ENCODE assay signal across 7 mouse cellular contexts in genomic region chr1:86007778-86008177, GRCm38 (mm10). TPM values are rescaled to one million over a fixed set of nuclear protein-coding genes. Genes with fewer than 3 reads are reported as not detected.
DNase-seq lines count a peak whose midpoint lies in the region; ATAC-seq and TF ChIP-seq lines count a peak whose summit lies in the region.

No protein-coding gene starts in this region.

- peak; percentile 89 for DNase-seq in adrenal gland, adult 2 months
- DNase-seq in embryo, embryonic 11.5 days (ENCODE audit: low read depth, low spot score): peak; percentile 82
- DNase-seq in heart, adult 18-20 months: peak; percentile 82 to 91
- peak; percentile 83 for DNase-seq in kidney, adult 18-20 months
- DNase-seq in limb, embryonic 10.5 days (ENCODE audit: low spot score): peak; percentile 91
- DNase-seq in midbrain, embryonic 14.5 days: peak; percentile 98
- DNase-seq in spleen, adult 2 months (ENCODE audit: low read depth in 1 of 2, low spot score in 2 of 2): peak; percentile 47 to 79

- WGBS in limb, embryonic 10.5 days: 5% methylated on average over 7 of the region's 7 CpGs
- 2% methylated on average over 7 of the region's 7 CpGs for WGBS in midbrain, embryonic 14.5 days
- WGBS in spleen, adult 2 months: 14% methylated on average over 7 of the region's 7 CpGs

- TF ChIP-seq POLR2A in spleen, adult 2 months (IDR thresholded peaks at IDR 0.05; ENCODE audit: low read depth, low read length): no peak

- no peaks in the 10 kb centered on the region for H3K36me3 ChIP-seq in limb, embryonic 10.5 days
- H3K36me3 ChIP-seq in midbrain, embryonic 14.5 days (ENCODE audit: control insufficient read depth, insufficient read depth, low read length): no peaks in the 10 kb centered on the region
- H3K36me3 ChIP-seq in spleen, adult 2 months (ENCODE audit: control insufficient read depth, insufficient read depth, low read length): no peaks in the 10 kb centered on the region

- no peaks in the 10 kb centered on the region for H3K9me3 ChIP-seq in limb, embryonic 10.5 days (replicated peaks)
- H3K9me3 ChIP-seq in midbrain, embryonic 14.5 days (ENCODE audit: control insufficient read depth, low read length): no peaks in the 10 kb centered on the region

- H3K4me3 ChIP-seq in limb, embryonic 10.5 days: no peak overlapping the region
- H3K4me3 ChIP-seq in midbrain, embryonic 14.5 days (replicated peaks; ENCODE audit: low read depth, low read length): no peak overlapping the region
- H3K4me3 ChIP-seq in spleen, adult 2 months (ENCODE audit: extremely low read depth, insufficient read depth, insufficient read length): no peak overlapping the region

- H3K9ac ChIP-seq in midbrain, embryonic 14.5 days (replicated peaks; ENCODE audit: low read length): no peak overlapping the region

- H3K27ac ChIP-seq in limb, embryonic 10.5 days: no peak overlapping the region
- H3K27ac ChIP-seq in midbrain, embryonic 14.5 days (replicated peaks; ENCODE audit: low read depth, low read length): no peak overlapping the region
- H3K27ac ChIP-seq in spleen, adult 2 months (ENCODE audit: insufficient read depth, low read length): no peak overlapping the region

- H3K4me1 ChIP-seq in limb, embryonic 10.5 days: no peaks in the 10 kb centered on the region
- H3K4me1 ChIP-seq in midbrain, embryonic 14.5 days (ENCODE audit: control insufficient read depth, insufficient read depth, low read length): no peaks in the 10 kb centered on the region
- H3K4me1 ChIP-seq in spleen, adult 2 months (ENCODE audit: control insufficient read depth, insufficient read depth, insufficient read length): peaks cover 3% of the 10 kb centered on the region; the same call in 1 of the 2 replicates

- TF ChIP-seq CTCF in spleen, adult 2 months (IDR thresholded peaks at IDR 0.05; ENCODE audit: extremely low read depth, insufficient read depth, insufficient read length, insufficient replicate concordance): peak; percentile 80; the same call in 1 of the 2 replicates

- H3K4me2 ChIP-seq in midbrain, embryonic 14.5 days (ENCODE audit: low read length): no peak overlapping the region

- ATAC-seq in midbrain, embryonic 14.5 days (ENCODE audit: low FRiP score, low TSS enrichment): peak; percentile 77; the same call in 1 of the 2 replicates

- H3K27me3 ChIP-seq in limb, embryonic 10.5 days (ENCODE audit: low read depth, poor library complexity, severe bottlenecking): no peaks in the 10 kb centered on the region; the same call in 1 of the 2 replicates
- H3K27me3 ChIP-seq in midbrain, embryonic 14.5 days (ENCODE audit: control insufficient read depth, insufficient read depth, low read length): no peaks in the 10 kb centered on the region
- H3K27me3 ChIP-seq in spleen, adult 2 months (ENCODE audit: control insufficient read depth, insufficient read depth, low read length): no peaks in the 10 kb centered on the region

RNA-seq across cellular contexts. Expression of gene Spata3, which starts 8.8 kb away (rescaled TPM):
- not detected for total RNA-seq in adrenal gland, adult 2 months (2021)
- not detected in 2 replicates for polyA plus RNA-seq in adrenal gland, adult 2 months (2012; rRNA removed)
- not detected for total RNA-seq in heart, adult 18-20 months (2021)
- not detected in 2 replicates for polyA plus RNA-seq in limb, embryonic 10.5 days (2016; fragmentation: Nextera tagmentation; extraction: Ambion mirVana)
- 0.32 and 0.34 TPM in 2 replicates for polyA plus RNA-seq in midbrain, embryonic 14.5 days (2014; fragmentation: Nextera tagmentation; extraction: Ambion mirVana)
- polyA plus RNA-seq in spleen, adult 2 months (2012; rRNA removed): not detected in 2 replicates

RNA-seq across cellular contexts. Expression of gene 2810459M11Rik, which starts 37.9 kb away (rescaled TPM):
- under 1 TPM; 0.12 to 0.21 TPM for total RNA-seq in adrenal gland, adult 2 months (2021)
- polyA plus RNA-seq in adrenal gland, adult 2 months (2012; rRNA removed): 0.07 and 0.25 TPM in 2 replicates
- not detected for total RNA-seq in heart, adult 18-20 months (2021)
- 0.19 and 0.28 TPM in 2 replicates for polyA plus RNA-seq in limb, embryonic 10.5 days (2016; fragmentation: Nextera tagmentation; extraction: Ambion mirVana)
- polyA plus RNA-seq in midbrain, embryonic 14.5 days (2014; fragmentation: Nextera tagmentation; extraction: Ambion mirVana): 7.0 and 7.3 TPM in 2 replicates
- polyA plus RNA-seq in spleen, adult 2 months (2012; rRNA removed): 0.07 TPM in 1 of 2 replicates, not detected in the other

RNA-seq across cellular contexts. Expression of gene Gpr55, which starts 47.0 kb away (rescaled TPM):
- total RNA-seq in adrenal gland, adult 2 months (2021): 1 to 10 TPM; 4.3 to 4.4 TPM
- 0.98 and 1.2 TPM in 2 replicates for polyA plus RNA-seq in adrenal gland, adult 2 months (2012; rRNA removed)
- total RNA-seq in heart, adult 18-20 months (2021): under 1 TPM in 1 of 2 experiments, not detected in 1; 0.10 TPM
- polyA plus RNA-seq in limb, embryonic 10.5 days (2016; fragmentation: Nextera tagmentation; extraction: Ambion mirVana): not detected in 2 replicates
- polyA plus RNA-seq in midbrain, embryonic 14.5 days (2014; fragmentation: Nextera tagmentation; extraction: Ambion mirVana): 0.05 and 0.11 TPM in 2 replicates
- 1.2 and 2.1 TPM in 2 replicates for polyA plus RNA-seq in spleen, adult 2 months (2012; rRNA removed)

RNA-seq across cellular contexts. Expression of gene Psmd1, which starts 56.4 kb away (rescaled TPM):
- total RNA-seq in adrenal gland, adult 2 months (2021): 100 to 1,000 TPM; 123 to 128 TPM
- polyA plus RNA-seq in adrenal gland, adult 2 months (2012; rRNA removed): 19.9 and 27.6 TPM in 2 replicates
- total RNA-seq in heart, adult 18-20 months (2021): 100 to 1,000 TPM; 102 to 109 TPM
- 220 and 233 TPM in 2 replicates for polyA plus RNA-seq in limb, embryonic 10.5 days (2016; fragmentation: Nextera tagmentation; extraction: Ambion mirVana)
- polyA plus RNA-seq in midbrain, embryonic 14.5 days (2014; fragmentation: Nextera tagmentation; extraction: Ambion mirVana): 149 and 214 TPM in 2 replicates
- polyA plus RNA-seq in spleen, adult 2 months (2012; rRNA removed): 19.8 and 21.1 TPM in 2 replicates
